Comparison of ENCODE assay signal across 15 mouse cellular contexts in the genomic region with DNA sequence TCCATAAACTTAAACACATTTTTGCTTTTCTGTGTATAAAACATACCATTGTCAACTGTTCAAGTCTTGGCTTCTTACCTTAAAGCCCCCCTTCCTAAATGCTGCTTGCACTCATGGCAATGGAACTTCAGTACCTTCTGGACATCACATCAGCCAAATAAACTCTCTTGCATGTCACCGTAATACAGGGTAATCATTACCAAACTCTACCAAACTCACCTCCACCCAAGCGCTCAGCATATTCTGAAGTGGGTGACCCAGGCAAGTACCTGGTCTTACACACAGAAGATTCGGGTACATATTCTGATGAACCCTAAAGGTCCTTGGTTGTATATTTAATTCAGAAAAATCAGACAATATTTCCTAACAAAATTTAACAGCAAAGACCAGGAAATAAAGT. TPM values are rescaled to one million over a fixed set of nuclear protein-coding genes. Genes with fewer than 3 reads are reported as not detected.
A peak's percentile ranks its signal among the peaks of the same experiment; 100 is the strongest.
DNase-seq lines count a peak whose midpoint lies in the region; ATAC-seq and TF ChIP-seq lines count a peak whose summit lies in the region.
"Had no signal": no experiment of that assay in that cellular context is flagged by ENCODE, and none has a peak within 500 bp of the region (broad histone marks: within the 10 kb centered on the region; RNA-seq: fewer than 3 reads in every experiment).

No protein-coding gene starts in this region.

- H3K36me3 ChIP-seq in heart, embryonic 14.5 days (ENCODE audit: control insufficient read depth, insufficient read depth, low read length): 0 out of 2 replicates have a peak, but pooled peaks cover 4% of the 10 kb centered on the region
- peaks cover 4% of the 10 kb centered on the region; the same call in 1 of the 2 replicates for H3K36me3 ChIP-seq in lung, postnatal 0 days (ENCODE audit: insufficient read depth, low read length)
- peaks cover 33% of the 10 kb centered on the region for H3K36me3 ChIP-seq in liver, embryonic 15.5 days (replicated peaks)
- no peaks in the 10 kb centered on the region; the same call in 1 of the 2 replicates for H3K36me3 ChIP-seq in stomach, postnatal 0 days (ENCODE audit: control insufficient read depth, insufficient read depth, low read length)
- H3K36me3 ChIP-seq in forebrain, embryonic 11.5 days (ENCODE audit: control insufficient read depth, insufficient read depth, low read length): no peaks in the 10 kb centered on the region
- H3K36me3 ChIP-seq: hindbrain, embryonic 10.5 days; limb, embryonic 15.5 days had no signal

- no peak for TF ChIP-seq CTCF in lung, postnatal 0 days (IDR thresholded peaks at IDR 0.05)
- TF ChIP-seq CTCF in stomach, postnatal 0 days (IDR thresholded peaks at IDR 0.05; ENCODE audit: low read depth): no peak

- H3K27ac ChIP-seq in heart, embryonic 14.5 days (replicated peaks in 1 of 2; ENCODE audit: control insufficient read depth in 1 of 2, insufficient read depth in 1 of 2, low read depth in 2 of 2, low read length in 2 of 2): no peak overlapping the region
- H3K27ac ChIP-seq in lung, postnatal 0 days (ENCODE audit: low read length): no peak overlapping the region
- no peak overlapping the region; the same call in 1 of the 2 replicates for H3K27ac ChIP-seq in liver, embryonic 15.5 days (replicated peaks)
- no peak overlapping the region; the same call in 1 of the 2 replicates for H3K27ac ChIP-seq in stomach, postnatal 0 days (replicated peaks)
- H3K27ac ChIP-seq in forebrain, embryonic 11.5 days (ENCODE audit: low read depth, low read length): no peak overlapping the region
- H3K27ac ChIP-seq: hindbrain, embryonic 10.5 days; limb, embryonic 15.5 days had no signal

- DNase-seq in heart, postnatal 36 days: no peak
- no peak for DNase-seq in lung, postnatal 0 days (ENCODE audit: low spot score)
- no peak for DNase-seq in lung, postnatal 4 days
- DNase-seq in stomach, postnatal 0 days (ENCODE audit: low spot score): no peak
- DNase-seq in forebrain, embryonic 11.5 days (ENCODE audit: low spot score): no peak
- DNase-seq in MN1 (ENCODE audit: low spot score): no peak
- DNase-seq: adrenal gland, postnatal 25 days; cerebellum, adult 2 months; gastrocnemius, postnatal 25 days; thymus, adult 2 months had no signal

- no peak for TF ChIP-seq EP300 in lung, postnatal 0 days (IDR thresholded peaks at IDR 0.05)
- no peak for TF ChIP-seq EP300 in stomach, postnatal 0 days (optimal IDR thresholded peaks at IDR 0.05)

- H3K4me1 ChIP-seq in heart, embryonic 14.5 days (ENCODE audit: control insufficient read depth in 2 of 2, insufficient read depth in 2 of 2, low read length in 2 of 2): peaks cover 20 to 62% of the 10 kb centered on the region in 2 experiments
- H3K4me1 ChIP-seq in lung, postnatal 0 days (ENCODE audit: insufficient read depth, low read depth, low read length): peaks cover 18% of the 10 kb centered on the region
- peaks cover 79% of the 10 kb centered on the region for H3K4me1 ChIP-seq in liver, embryonic 15.5 days (replicated peaks)
- H3K4me1 ChIP-seq in stomach, postnatal 0 days (replicated peaks; ENCODE audit: control insufficient read depth, insufficient read depth): peaks cover 5% of the 10 kb centered on the region
- peaks cover 3% of the 10 kb centered on the region; the same call in 1 of the 2 replicates for H3K4me1 ChIP-seq in forebrain, embryonic 11.5 days (replicated peaks; ENCODE audit: control insufficient read depth, insufficient read depth, low read length)

- no peaks in the 10 kb centered on the region for H3K9me3 ChIP-seq in heart, embryonic 14.5 days (ENCODE audit: control insufficient read depth, low read length)
- H3K9me3 ChIP-seq in lung, postnatal 0 days (ENCODE audit: low read length): no peaks in the 10 kb centered on the region
- no peaks in the 10 kb centered on the region for H3K9me3 ChIP-seq in liver, embryonic 15.5 days (replicated peaks)
- H3K9me3 ChIP-seq in stomach, postnatal 0 days (ENCODE audit: control insufficient read depth, low read length): no peaks in the 10 kb centered on the region
- H3K9me3 ChIP-seq in forebrain, embryonic 11.5 days (ENCODE audit: control insufficient read depth, low read length): no peaks in the 10 kb centered on the region
- H3K9me3 ChIP-seq: hindbrain, embryonic 10.5 days; limb, embryonic 15.5 days had no signal

- no peak for ATAC-seq in heart, embryonic 14.5 days (ENCODE audit: insufficient number of reproducible peaks, insufficient read depth, low FRiP score, low read depth)
- ATAC-seq in lung, postnatal 0 days: no peak
- ATAC-seq in liver, embryonic 15.5 days (ENCODE audit: insufficient read depth): no peak
- ATAC-seq in stomach, postnatal 0 days (ENCODE audit: low FRiP score, low TSS enrichment): no peak
- ATAC-seq in forebrain, embryonic 11.5 days (replicated peaks; ENCODE audit: low FRiP score): no peak
- ATAC-seq: midbrain, embryonic 16.5 days had no signal

- H3K27me3 ChIP-seq in heart, embryonic 14.5 days (ENCODE audit: control insufficient read depth, insufficient read depth, low read length): no peaks in the 10 kb centered on the region
- no peaks in the 10 kb centered on the region for H3K27me3 ChIP-seq in lung, postnatal 0 days (replicated peaks; ENCODE audit: insufficient read depth, low read length)
- no peaks in the 10 kb centered on the region for H3K27me3 ChIP-seq in liver, embryonic 15.5 days
- H3K27me3 ChIP-seq in stomach, postnatal 0 days (ENCODE audit: control insufficient read depth, insufficient read depth, low read length): no peaks in the 10 kb centered on the region
- H3K27me3 ChIP-seq in forebrain, embryonic 11.5 days (ENCODE audit: control insufficient read depth, insufficient read depth, low read length): no peaks in the 10 kb centered on the region
- H3K27me3 ChIP-seq: limb, embryonic 15.5 days had no signal

- no peak overlapping the region for H3K9ac ChIP-seq in heart, embryonic 14.5 days (ENCODE audit: low read length)
- H3K9ac ChIP-seq in lung, postnatal 0 days (replicated peaks; ENCODE audit: low read depth): no peak overlapping the region
- no peak overlapping the region for H3K9ac ChIP-seq in liver, embryonic 15.5 days
- H3K9ac ChIP-seq in stomach, postnatal 0 days (ENCODE audit: low read length): no peak overlapping the region
- no peak overlapping the region for H3K9ac ChIP-seq in forebrain, embryonic 11.5 days (ENCODE audit: low read length)
- H3K9ac ChIP-seq: limb, embryonic 15.5 days had no signal

- 92% methylated on average over 3 of the region's 3 CpGs for WGBS in heart, embryonic 14.5 days
- 60% methylated on average over 3 of the region's 3 CpGs for WGBS in lung, postnatal 0 days
- 62% methylated on average over 3 of the region's 3 CpGs for WGBS in liver, embryonic 15.5 days (ENCODE audit: insufficient replicate concordance)
- WGBS in stomach, postnatal 0 days: 49% methylated on average over 3 of the region's 3 CpGs
- 87% methylated on average over 3 of the region's 3 CpGs for WGBS in forebrain, embryonic 11.5 days

- no peak overlapping the region for H3K4me3 ChIP-seq in heart, embryonic 14.5 days (ENCODE audit: control insufficient read depth in 1 of 2, insufficient read depth in 1 of 2, low read depth in 1 of 2, low read length in 2 of 2)
- H3K4me3 ChIP-seq in lung, postnatal 0 days (ENCODE audit: low read depth, low read length): no peak overlapping the region; the same call in 1 of the 2 replicates
- peak overlapping the region; percentile 96 for H3K4me3 ChIP-seq in liver, embryonic 15.5 days (replicated peaks)
- peak overlapping the region; percentile 5; the same call in 1 of the 2 replicates for H3K4me3 ChIP-seq in stomach, postnatal 0 days (ENCODE audit: low read depth, low read length)
- no peak overlapping the region for H3K4me3 ChIP-seq in forebrain, embryonic 11.5 days (ENCODE audit: low read depth, low read length)
- H3K4me3 ChIP-seq: hindbrain, embryonic 10.5 days; limb, embryonic 15.5 days had no signal

- 0 out of 2 replicates have a peak overlapping the region, but pooled peaks have one; percentile 90 for H3K4me2 ChIP-seq in heart, embryonic 14.5 days (ENCODE audit: low read length)
- H3K4me2 ChIP-seq in lung, postnatal 0 days (replicated peaks; ENCODE audit: low read depth, low read length): peak overlapping the region; percentile 70; the same call in 1 of the 2 replicates
- H3K4me2 ChIP-seq in liver, embryonic 15.5 days: peak overlapping the region; percentile 94
- peak overlapping the region; percentile 79; the same call in 1 of the 2 replicates for H3K4me2 ChIP-seq in stomach, postnatal 0 days (replicated peaks; ENCODE audit: low read depth)
- H3K4me2 ChIP-seq in forebrain, embryonic 11.5 days (ENCODE audit: low read depth, low read length, severe bottlenecking): no peak overlapping the region
- H3K4me2 ChIP-seq: limb, embryonic 15.5 days had no signal

- intact Hi-C loops in heart, postnatal 36 days (cut with DNase I): loop anchor here (5.0 kb wide), 1 partner anchor 282 kb away; a partner anchor contains a TSS

RNA-seq across cellular contexts. Expression of a gene that starts 3.9 kb away (rescaled TPM):
- polyA plus RNA-seq in heart, embryonic 14.5 days (2014; fragmentation: Nextera tagmentation; extraction: Ambion mirVana): 52.5 and 55.3 TPM in 2 replicates
- total RNA-seq in heart, postnatal 36 days (2021): 10 to 100 TPM; 66.7 to 70.2 TPM
- 116 and 151 TPM in 2 replicates for polyA plus RNA-seq in lung, postnatal 0 days (2015; fragmentation: Nextera tagmentation; extraction: Ambion mirVana)
- polyA plus RNA-seq in liver, embryonic 15.5 days (2015; fragmentation: Nextera tagmentation; extraction: Ambion mirVana): 37.1 and 40.7 TPM in 2 replicates
- 125 and 144 TPM in 2 replicates for polyA plus RNA-seq in stomach, postnatal 0 days (2015; fragmentation: Nextera tagmentation; extraction: Ambion mirVana)
- 26.8 and 27.0 TPM in 2 replicates for polyA plus RNA-seq in forebrain, embryonic 11.5 days (2014; fragmentation: Nextera tagmentation; extraction: Ambion mirVana)

RNA-seq across cellular contexts. Expression of a gene that starts 41.5 kb away (rescaled TPM):
- 121 and 134 TPM in 2 replicates for polyA plus RNA-seq in heart, embryonic 14.5 days (2014; fragmentation: Nextera tagmentation; extraction: Ambion mirVana)
- 100 to 1,000 TPM; 137 to 165 TPM for total RNA-seq in heart, postnatal 36 days (2021)
- polyA plus RNA-seq in lung, postnatal 0 days (2015; fragmentation: Nextera tagmentation; extraction: Ambion mirVana): 114 and 129 TPM in 2 replicates
- polyA plus RNA-seq in liver, embryonic 15.5 days (2015; fragmentation: Nextera tagmentation; extraction: Ambion mirVana): 96.7 and 101 TPM in 2 replicates
- 116 and 127 TPM in 2 replicates for polyA plus RNA-seq in stomach, postnatal 0 days (2015; fragmentation: Nextera tagmentation; extraction: Ambion mirVana)
- polyA plus RNA-seq in forebrain, embryonic 11.5 days (2014; fragmentation: Nextera tagmentation; extraction: Ambion mirVana): 318 and 325 TPM in 2 replicates

Comparison
In these comparisons a context has a peak if more than half of its experiments do, and no peak if none do; other contexts are left out.
1. H3K4me3 ChIP-seq: peak in liver, embryonic 15.5 days (single experiment) and stomach, postnatal 0 days (single experiment); none in heart, embryonic 14.5 days (0 of 2), lung, postnatal 0 days (single experiment) and forebrain, embryonic 11.5 days (single experiment).